Mouse (Mus musculus) adipocyte (in vitro differentiated cells): ENCODE measurements around the gene Fcna.

Experiments used
- DNase-seq: peaks from one replicate; pipeline ENCODE4 v3.0.0-alpha.2; 2016; ENCODE audit warnings: low spot score

The Fcna gene

GRCm38 (mm10) chr2:25607761-25608622 is 19.8 kb downstream of the Fcna start, which contains the start of gene Rabl6:
Gene Rabl6 (minus strand): TSS chr2:25608521.
- peak; percentile 87 for DNase-seq

DNA sequence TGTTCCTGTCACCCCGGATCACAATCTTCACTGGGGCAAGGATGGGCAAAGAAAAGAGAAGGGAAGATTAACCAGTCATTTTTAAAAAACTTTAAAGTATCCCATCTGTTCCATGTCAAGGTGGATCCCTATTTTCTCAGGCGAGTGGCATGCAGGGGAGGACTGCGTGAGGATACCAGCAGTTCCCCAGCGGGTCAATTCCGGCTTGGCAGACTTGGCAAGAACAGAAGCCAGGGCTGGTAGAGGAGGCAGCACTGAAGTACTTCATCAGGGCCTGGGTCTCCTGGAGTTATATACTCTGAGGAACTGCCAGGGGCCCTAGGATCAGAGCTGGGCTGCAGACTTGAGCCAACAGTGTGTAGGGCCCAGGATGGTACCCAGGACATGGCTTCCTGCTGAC is 25.3 kb downstream of the Fcna start:
- DNase-seq: no peak

GRCm38 (mm10) chr2:25600037-25600436 is 27.8 kb downstream of the Fcna start:
- no peak for DNase-seq

DNA sequence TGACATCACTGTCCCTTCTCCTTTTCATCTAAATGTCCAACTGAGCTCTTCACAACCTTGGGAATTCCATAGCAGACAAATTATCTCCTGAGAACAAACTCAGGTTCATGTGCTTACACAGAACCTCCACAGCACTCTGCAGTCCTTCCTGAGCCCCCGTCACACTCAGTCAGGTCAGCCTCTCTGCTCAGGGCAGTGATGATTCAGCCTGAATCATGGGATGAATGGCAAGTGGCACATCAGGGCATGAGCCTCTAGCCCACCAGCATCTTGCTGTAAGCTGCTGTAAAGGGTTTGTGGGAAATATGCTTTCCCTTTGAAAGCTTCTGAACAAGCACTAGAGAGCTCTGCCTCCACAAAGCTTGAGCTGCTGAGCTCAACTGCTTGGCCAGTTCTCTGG is 29.1 kb downstream of the Fcna start:
- no peak for DNase-seq

DNA sequence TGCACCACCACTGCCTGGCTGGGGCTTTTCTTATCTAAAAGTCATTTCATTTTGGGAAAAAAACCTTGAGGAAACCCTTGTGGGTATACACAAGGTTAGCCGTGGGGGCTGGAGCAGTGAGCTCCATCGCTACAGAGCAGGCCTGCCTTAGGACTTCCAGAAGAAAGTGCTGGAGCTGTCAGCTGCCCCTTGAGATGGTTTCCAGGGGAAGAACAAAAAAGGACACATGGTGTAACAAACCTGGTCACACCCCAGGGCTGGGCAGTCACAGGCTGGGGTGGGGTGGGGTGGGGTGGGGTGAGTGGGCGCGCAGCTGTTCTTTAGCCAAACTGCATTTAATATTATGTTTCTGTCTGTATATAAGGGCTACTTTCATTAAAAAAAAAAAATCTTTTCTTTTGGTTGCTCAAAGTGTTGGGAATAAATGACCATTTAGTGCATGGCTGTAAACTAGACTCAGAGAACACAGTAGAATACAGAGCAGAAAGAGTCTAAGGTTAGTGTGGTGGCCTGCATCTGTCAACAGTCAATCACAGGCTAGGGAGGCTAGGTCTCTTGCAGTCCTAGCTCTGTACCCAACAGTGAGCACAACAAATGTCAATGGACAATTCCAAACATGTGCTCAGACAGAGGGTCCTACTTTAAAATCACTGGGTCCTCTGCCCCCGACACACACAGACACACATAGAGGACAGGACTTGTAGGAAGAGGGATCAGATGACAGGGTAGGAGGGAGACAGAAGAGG is 30.9 kb downstream of the Fcna start:
- DNase-seq: no peak

GRCm38 (mm10) chr2:25591863-25592262 is 36.0 kb downstream of the Fcna start:
- DNase-seq: peak; percentile 32

- no peak for DNase-seq
These were observed 39.5 kb downstream of the Fcna start for GRCm38 (mm10) chr2:25588227-25588907.

DNA sequence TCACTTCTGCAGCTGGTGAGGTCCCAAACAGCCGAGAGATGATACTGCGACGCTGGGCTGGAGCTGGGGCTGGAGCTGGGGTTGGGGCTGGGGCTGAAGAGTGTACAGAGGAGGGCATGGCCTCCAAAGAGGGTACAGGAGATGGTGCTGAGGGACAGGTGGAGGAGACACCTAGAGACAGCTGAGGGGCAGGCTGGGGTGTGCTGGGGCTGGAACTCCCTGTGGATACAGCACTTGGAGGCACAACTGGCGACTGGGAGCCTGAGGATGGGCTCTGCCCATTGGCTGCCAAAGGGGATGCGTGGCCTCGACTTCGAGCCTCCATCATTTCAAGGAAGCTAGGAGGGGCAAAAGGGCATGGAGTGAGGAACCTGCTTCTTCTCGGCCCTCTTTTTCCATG is 40.5 kb downstream of the Fcna start:
- no peak for DNase-seq

GRCm38 (mm10) chr2:25585601-25586000 is 42.2 kb downstream of the Fcna start:
- DNase-seq: no peak

- DNase-seq: no peak
These were observed 43.0 kb downstream of the Fcna start for GRCm38 (mm10) chr2:25584856-25585255.

GRCm38 (mm10) chr2:25584152-25584551 is 43.7 kb downstream of the Fcna start:
- DNase-seq: no peak

GRCm38 (mm10) chr2:25583571-25583970 is 44.3 kb downstream of the Fcna start:
- no peak for DNase-seq

GRCm38 (mm10) chr2:25583120-25583481 is 44.7 kb downstream of the Fcna start:
- DNase-seq: no peak

GRCm38 (mm10) chr2:25582466-25583119 is 45.2 kb downstream of the Fcna start:
- DNase-seq: no peak

- no peak for DNase-seq
These were observed 45.9 kb downstream of the Fcna start for GRCm38 (mm10) chr2:25581901-25582301.

GRCm38 (mm10) chr2:25581294-25581864 is 46.5 kb downstream of the Fcna start, which contains the start of gene Ajm1:
Gene Ajm1 (minus strand): TSS chr2:25581757.
- DNase-seq: peak; percentile 60

- DNase-seq: no peak
These were observed 47.2 kb downstream of the Fcna start for GRCm38 (mm10) chr2:25580621-25581101.

- no peak for DNase-seq
These were observed 47.9 kb downstream of the Fcna start for GRCm38 (mm10) chr2:25579737-25580460.

DNA sequence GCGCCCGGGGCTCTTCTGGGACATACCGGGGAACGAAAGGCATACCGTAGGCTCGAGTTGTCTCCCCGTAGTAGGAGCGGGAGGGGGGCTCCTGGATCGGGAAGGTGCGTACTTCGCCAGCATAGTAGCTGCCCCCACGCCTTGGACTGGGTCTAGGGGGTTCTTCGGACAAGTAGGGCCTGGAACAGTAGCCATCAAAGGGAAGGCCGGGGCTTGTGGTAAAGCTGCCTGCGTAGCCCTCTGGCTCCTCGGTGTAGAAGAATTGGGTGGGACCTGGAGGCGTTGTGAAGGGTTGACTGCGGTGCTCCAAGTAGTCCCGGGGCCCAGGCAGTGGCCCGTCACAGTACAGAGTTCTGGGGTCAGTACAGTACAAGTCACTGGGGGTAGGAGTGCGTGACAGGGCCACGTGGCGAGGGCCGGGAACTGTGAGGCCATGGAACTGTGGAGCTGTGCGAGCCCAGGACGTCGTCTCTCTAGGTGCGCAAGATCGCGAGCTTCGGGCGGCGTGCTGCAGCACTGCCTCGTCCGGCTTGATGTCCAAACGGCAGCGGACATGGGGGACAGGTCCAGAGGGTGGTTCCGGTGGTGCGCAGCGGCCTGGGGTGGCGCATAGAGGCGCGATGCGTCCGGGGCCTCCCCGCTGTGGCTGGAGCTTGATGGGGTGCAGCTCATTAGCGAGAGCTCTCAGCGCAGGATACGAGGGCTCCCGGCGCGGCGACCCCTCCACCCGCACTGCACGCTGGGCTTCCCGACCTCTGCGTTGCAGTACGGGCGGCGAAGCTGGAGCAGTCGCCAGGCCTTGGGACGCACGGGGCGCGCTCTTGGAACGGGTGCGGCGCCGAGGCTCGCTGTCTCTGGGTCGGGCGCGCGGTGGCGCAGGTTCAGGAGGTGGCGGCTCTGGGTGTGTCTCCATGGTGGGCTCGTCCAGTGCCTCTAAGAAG is 48.8 kb downstream of the Fcna start:
- DNase-seq: no peak
